Mouse (Mus musculus) MEL (cell line): ENCODE data around the gene Slc1a4. TPM values are rescaled to one million over a fixed set of nuclear protein-coding genes. Genes with fewer than 3 reads are reported as not detected.

Experiments used
- DNase-seq: peaks from one replicate; pipeline ENCODE4 v3.0.0; 2011; ENCODE audit warnings: low read depth, low spot score
- H3K27ac ChIP-seq: 2 replicates; pipeline ENCODE4 v1.5.1; 2012; ENCODE audit warnings: low read depth, mild to moderate bottlenecking, control low read depth, low read length, moderate library complexity; ENCODE audit not compliant: control insufficient read depth
- H3K27me3 ChIP-seq, 2 experiments: fragments of 150-350 bp in 1 of 2; sonication (generic) in 1 of 2; 2 replicates each; pipeline ENCODE4 v1.6.1; 2012; ENCODE audit warnings: low read length in 2 of 2, mild to moderate bottlenecking in 2 of 2, improper control_type of control experiment in 1 of 2, moderate library complexity in 1 of 2; ENCODE audit not compliant: insufficient read depth in 2 of 2, control insufficient read depth in 1 of 2
- H3K36me3 ChIP-seq, 2 experiments: 2 replicates each; pipeline ENCODE4 v1.6.1; 2012 to 2014; ENCODE audit warnings: low read length in 2 of 2, improper control_type of control experiment in 1 of 2, inconsistent platforms in 1 of 2, mild to moderate bottlenecking in 1 of 2; ENCODE audit not compliant: insufficient read depth in 2 of 2, control insufficient read depth in 1 of 2
- H3K4me1 ChIP-seq, 2 experiments: fragments of 150-350 bp in 1 of 2; sonication (generic) in 1 of 2; 2 replicates each; pipeline ENCODE4 v1.6.1; 2012; ENCODE audit warnings: low read length in 2 of 2, improper control_type of control experiment in 1 of 2, mild to moderate bottlenecking in 1 of 2; ENCODE audit not compliant: insufficient read depth in 2 of 2, control insufficient read depth in 1 of 2
- H3K4me3 ChIP-seq, 2 experiments: fragments of 150-350 bp in 1 of 2; sonication (generic) in 1 of 2; 2 replicates each; pipeline ENCODE4 v1.5.1; 2012; ENCODE audit warnings: low read depth in 2 of 2, low read length in 2 of 2, mild to moderate bottlenecking in 2 of 2, moderate library complexity in 2 of 2, control low read depth in 1 of 2, improper control_type of control experiment in 1 of 2; ENCODE audit not compliant: control insufficient read depth in 1 of 2, insufficient read depth in 1 of 2
- H3K79me2 ChIP-seq: 2 replicates; pipeline ENCODE4 v1.6.1; 2012; ENCODE audit warnings: mild to moderate bottlenecking, low read length, moderate library complexity; ENCODE audit not compliant: control insufficient read depth, poor library complexity, insufficient read depth
- H3K9ac ChIP-seq: 2 replicates; pipeline ENCODE4 v1.6.1; 2012; ENCODE audit warnings: low read depth, mild to moderate bottlenecking, control low read depth, low read length, moderate library complexity; ENCODE audit not compliant: control insufficient read depth, poor library complexity, severe bottlenecking
- H3K9me3 ChIP-seq: fragments of 150-350 bp; sonication (generic); replicated peaks from 2 replicates; pipeline ENCODE4 v1.6.1; 2012; ENCODE audit warnings: mild to moderate bottlenecking, low read length, improper control_type of control experiment, moderate library complexity; ENCODE audit not compliant: insufficient read depth
- CHD1 ChIP-seq: IDR thresholded peaks from 2 replicates; pipeline ENCODE4 v1.6.1; 2012; ENCODE audit warnings: low read depth, mild to moderate bottlenecking, inconsistent platforms, low read length, improper control_type of control experiment
- EP300 ChIP-seq, 2 experiments: IDR thresholded peaks; 2 replicates each; pipeline ENCODE4 v1.6.1; 2011; ENCODE audit warnings: improper control_type of control experiment in 2 of 2, low read length in 2 of 2, low read depth in 1 of 2, mild to moderate bottlenecking in 1 of 2
- ETS1 ChIP-seq: IDR thresholded peaks from 2 replicates; pipeline ENCODE4 v1.6.1; 2012; ENCODE audit warnings: low read depth, mild to moderate bottlenecking, inconsistent platforms, low read length, improper control_type of control experiment, moderate library complexity
- GATA1 ChIP-seq: IDR thresholded peaks from 2 replicates; pipeline ENCODE4 v1.6.1; 2011; ENCODE audit warnings: low read depth, low read length, improper control_type of control experiment
- JUND ChIP-seq: IDR thresholded peaks from 2 replicates; pipeline ENCODE4 v1.6.1; 2011; ENCODE audit warnings: low read depth, mild to moderate bottlenecking, improper control_type of control experiment, low read length
- KAT2A ChIP-seq: conservative IDR thresholded peaks from 2 replicates; pipeline ENCODE4 v1.6.1; 2012; ENCODE audit warnings: low read depth, low read length, improper control_type of control experiment, inconsistent platforms
- MAZ ChIP-seq: IDR thresholded peaks from 2 replicates; pipeline ENCODE4 v1.6.1; 2012; ENCODE audit warnings: low read depth, mild to moderate bottlenecking, inconsistent platforms, low read length, improper control_type of control experiment
- MEF2A ChIP-seq: IDR thresholded peaks from 2 replicates; pipeline ENCODE4 v1.6.1; 2014; ENCODE audit warnings: low read depth, mild to moderate bottlenecking, inconsistent platforms, low read length, improper control_type of control experiment; ENCODE audit not compliant: poor library complexity, insufficient replicate concordance, severe bottlenecking; ENCODE audit errors: extremely low read depth
- MYC ChIP-seq: IDR thresholded peaks from 2 replicates; pipeline ENCODE4 v1.6.1; 2011; ENCODE audit warnings: low read depth, mild to moderate bottlenecking, low read length, improper control_type of control experiment, moderate library complexity
- NELFE ChIP-seq: IDR thresholded peaks from 2 replicates; pipeline ENCODE4 v1.6.1; 2011; ENCODE audit warnings: low read depth, low read length, improper control_type of control experiment
- NRF1 ChIP-seq: IDR thresholded peaks from 2 replicates; pipeline ENCODE4 v1.6.1; 2014; ENCODE audit warnings: low read depth, mild to moderate bottlenecking, inconsistent platforms, low read length, improper control_type of control experiment, moderate library complexity; ENCODE audit not compliant: poor library complexity, insufficient read depth, severe bottlenecking
- POLR2AphosphoS2 ChIP-seq: IDR thresholded peaks from 2 replicates; pipeline ENCODE4 v1.6.1; 2011; ENCODE audit warnings: low read length, improper control_type of control experiment
- POLR2AphosphoS5 ChIP-seq: IDR thresholded peaks from 2 replicates; pipeline ENCODE4 v1.6.1; 2012; ENCODE audit warnings: low read depth, borderline replicate concordance, mild to moderate bottlenecking, inconsistent platforms, low read length, moderate library complexity, mixed read lengths
- RCOR1 ChIP-seq: IDR thresholded peaks from 2 replicates; pipeline ENCODE4 v1.6.1; 2012; ENCODE audit warnings: low read depth, mild to moderate bottlenecking, inconsistent platforms, low read length, improper control_type of control experiment
- TAL1 ChIP-seq: IDR thresholded peaks from 2 replicates; pipeline ENCODE4 v1.6.1; 2012; ENCODE audit warnings: mild to moderate bottlenecking, inconsistent platforms, low read length, moderate library complexity, mixed read lengths
- UBTF ChIP-seq: IDR thresholded peaks from 2 replicates; pipeline ENCODE4 v1.6.1; 2012; ENCODE audit warnings: low read depth, mild to moderate bottlenecking, inconsistent platforms, low read length, improper control_type of control experiment, moderate library complexity, borderline replicate concordance; ENCODE audit not compliant: insufficient read depth
- USF2 ChIP-seq, 2 experiments: IDR thresholded peaks; 2 replicates each; pipeline ENCODE4 v1.6.1; 2011 to 2012; ENCODE audit warnings: improper control_type of control experiment in 2 of 2, low read length in 2 of 2, borderline replicate concordance in 1 of 2, inconsistent platforms in 1 of 2, low read depth in 1 of 2, mild to moderate bottlenecking in 1 of 2; ENCODE audit not compliant: insufficient read depth in 1 of 2
- ZMIZ1 ChIP-seq: IDR thresholded peaks from 2 replicates; pipeline ENCODE4 v1.6.1; 2012; ENCODE audit warnings: low read depth, mild to moderate bottlenecking, inconsistent platforms, low read length, improper control_type of control experiment, moderate library complexity
- ZNF384 ChIP-seq: IDR thresholded peaks from 2 replicates; pipeline ENCODE4 v1.6.1; 2012; ENCODE audit warnings: low read depth, mild to moderate bottlenecking, inconsistent platforms, low read length, improper control_type of control experiment
- polyA plus RNA-seq, 2 experiments: library from polyadenylated mRNA; stranded (reverse) in 1 of 2; unstranded in 1 of 2; fragments of >175 nt in 1 of 2; fragments of >200 nt in 1 of 2; gene quantifications; 2 replicates each; pipeline versions ENCODE4 v1.2.1 to v1.2.4; 2012; ENCODE audit warnings: low replicate concordance in 2 of 2, low read depth in 1 of 2; ENCODE audit not compliant: insufficient read length in 2 of 2, insufficient read depth in 1 of 2, missing spikeins in 1 of 2
- total RNA-seq: library from RNA; depleted of rRNA; stranded (reverse); fragments of 300-350 nt; gene quantifications from 2 replicates; pipeline ENCODE4 v1.2.3, GENCODE M21; 2012

Slc1a4 gene
- total and polyA plus RNA-seq, 3 experiments: 21.7 to 32.3 TPM; not detected in 1

DNA sequence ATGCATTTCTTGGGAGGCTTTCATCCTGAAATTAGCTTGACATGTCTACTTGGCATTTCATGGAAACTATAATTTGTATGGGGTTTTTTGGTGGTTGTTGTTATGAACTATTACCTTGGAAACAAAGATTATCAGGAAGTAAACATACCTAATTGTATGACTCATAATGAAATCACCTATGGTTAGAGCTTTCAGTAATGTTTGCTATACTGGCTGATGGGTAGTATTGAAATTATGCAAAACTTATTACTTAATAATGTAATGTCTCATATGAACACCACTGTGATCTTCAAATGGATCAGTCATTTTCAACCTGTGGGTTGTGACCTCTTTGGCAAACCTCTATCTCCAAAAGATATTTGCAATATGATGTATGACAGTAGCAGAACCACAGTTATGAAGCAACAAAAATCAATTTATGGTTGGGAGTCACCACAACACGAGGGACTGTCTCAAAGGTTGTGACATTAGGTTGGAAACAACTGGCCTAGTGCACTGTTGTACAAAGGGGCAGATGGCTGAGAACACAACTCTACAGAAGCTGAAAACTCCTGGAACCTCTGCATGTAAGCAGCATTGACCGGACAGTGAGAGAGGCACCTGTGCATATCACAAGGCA lies 49.8 kb downstream of the Slc1a4 start:
- Histone ChIP-seq H3K9me3 (no peaks in the 10 kb centered on the region), H3K9ac (no peak overlapping the region), H3K79me2 (no peaks in the 10 kb centered on the region), H3K36me3 (no peaks in the 10 kb centered on the region; a peak in 1 of 4 replicates), H3K27me3 (peaks cover 0 to 1% of the 10 kb centered on the region in 2 experiments; a peak in 1 of 4 replicates), H3K4me3 (no peak overlapping the region), H3K27ac (no peak overlapping the region), H3K4me1 (no peaks in the 10 kb centered on the region)
- no peak for DNase-seq
- TF ChIP-seq USF2 (IDR thresholded peaks at IDR 0.05; ENCODE audit: borderline replicate concordance in 1 of 2, insufficient read depth in 1 of 2, low read depth in 1 of 2, low read length in 2 of 2) (no peak), CHD1 (no peak)

DNA sequence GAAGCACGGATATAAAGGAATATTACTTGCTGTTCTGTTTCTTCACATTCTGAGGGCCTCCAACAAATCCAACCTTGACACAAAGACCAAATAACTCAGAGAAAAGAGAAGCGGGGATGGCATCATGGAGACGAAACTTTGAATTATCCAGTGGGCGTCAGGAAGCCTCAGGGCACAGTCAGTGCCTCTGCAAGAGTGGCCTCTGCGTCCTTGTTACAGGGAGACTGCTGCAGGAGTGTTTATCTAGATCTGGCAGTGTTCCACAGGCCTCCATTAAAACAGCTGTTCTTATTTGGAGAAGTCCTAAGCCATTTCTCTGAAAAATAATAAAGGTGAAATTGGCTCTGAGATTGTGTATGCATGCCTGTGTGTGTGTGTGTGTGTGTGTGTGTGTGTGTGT lies 51.5 kb downstream of the Slc1a4 start:
- Histone ChIP-seq H3K36me3 (no peaks in the 10 kb centered on the region; a peak in 1 of 4 replicates), H3K4me1 (no peaks in the 10 kb centered on the region), H3K27me3 (peaks cover 0 to 4% of the 10 kb centered on the region in 2 experiments; a peak in 1 of 4 replicates), H3K27ac (no peak overlapping the region), H3K9me3 (no peaks in the 10 kb centered on the region), H3K9ac (no peak overlapping the region), H3K79me2 (no peaks in the 10 kb centered on the region), H3K4me3 (no peak overlapping the region)
- TF ChIP-seq ZNF384: no peak
- no peak for TF ChIP-seq CHD1
- TF ChIP-seq NRF1: no peak
- no peak for TF ChIP-seq NELFE
- no peak for TF ChIP-seq TAL1
- TF ChIP-seq UBTF: no peak
- no peak for TF ChIP-seq MAZ
- TF ChIP-seq JUND: no peak
- TF ChIP-seq ETS1: peak; percentile 76
- no peak for TF ChIP-seq RCOR1
- TF ChIP-seq KAT2A: no peak
- TF ChIP-seq POLR2AphosphoS2: no peak
- TF ChIP-seq GATA1: peak; percentile 82
- no peak for TF ChIP-seq MEF2A
- TF ChIP-seq POLR2AphosphoS5: no peak
- no peak for TF ChIP-seq ZMIZ1
- no peak for TF ChIP-seq MYC
- peak in 1 of 2 experiments; percentile 44; a peak in 2 of 4 replicates for TF ChIP-seq EP300 (IDR thresholded peaks at IDR 0.05; ENCODE audit: low read depth in 1 of 2, low read length in 2 of 2)
- TF ChIP-seq USF2 (IDR thresholded peaks at IDR 0.05; ENCODE audit: borderline replicate concordance in 1 of 2, insufficient read depth in 1 of 2, low read depth in 1 of 2, low read length in 2 of 2): no peak
- peak; percentile 83 for DNase-seq
